Mouse (Mus musculus) forebrain, embryonic 10.5 days (tissue): ENCODE measurements around the gene Wdr64. TPM values are rescaled to one million over a fixed set of nuclear protein-coding genes. Genes with fewer than 3 reads are reported as not detected.

Experiments
- DNase-seq: peaks from one replicate; pipeline ENCODE4 v3.0.0-alpha.2; 2017; ENCODE audit warnings: low spot score; ENCODE audit errors: extremely low spot score
- H3K27ac ChIP-seq: fragments of 300-500 bp; sonication (generic); 2 replicates; pipeline ENCODE4 v1.5.1; 2016; ENCODE audit warnings: mild to moderate bottlenecking
- H3K27me3 ChIP-seq: fragments of 300-500 bp; sonication (generic); 2 replicates; pipeline ENCODE4 v1.6.1; 2016; ENCODE audit warnings: mild to moderate bottlenecking; ENCODE audit not compliant: poor library complexity, severe bottlenecking
- H3K36me3 ChIP-seq: fragments of 300-500 bp; sonication (generic); replicated peaks from 2 replicates; pipeline ENCODE4 v1.6.1; 2016; ENCODE audit warnings: mild to moderate bottlenecking, moderate library complexity
- H3K4me1 ChIP-seq: fragments of 300-500 bp; sonication (generic); 2 replicates; pipeline ENCODE4 v1.6.1; 2016
- H3K4me3 ChIP-seq: fragments of 300-500 bp; sonication (generic); 2 replicates; pipeline ENCODE4 v1.5.1; 2016; ENCODE audit warnings: mild to moderate bottlenecking, moderate library complexity
- H3K9me3 ChIP-seq: fragments of 300-500 bp; sonication (generic); 2 replicates; pipeline ENCODE4 v1.6.1; 2016; ENCODE audit warnings: mild to moderate bottlenecking, moderate library complexity
- WGBS: fragments of 180-500 bp; shearing (Covaris S2); methylation state at CpG from one replicate; pipeline ENCODE4 v1.1.7; 2016; 5-methylcytosine and 5-hydroxymethylcytosine counted together
- polyA plus RNA-seq: library from polyadenylated mRNA; unstranded; fragments of >200 nt; fragmentation: Nextera tagmentation; extraction: Ambion mirVana; gene quantifications from 2 replicates; pipeline ENCODE4 v1.2.1, GENCODE M21; 2016

Gene Wdr64
- polyA plus RNA-seq = not detected in 2 replicates

DNA sequence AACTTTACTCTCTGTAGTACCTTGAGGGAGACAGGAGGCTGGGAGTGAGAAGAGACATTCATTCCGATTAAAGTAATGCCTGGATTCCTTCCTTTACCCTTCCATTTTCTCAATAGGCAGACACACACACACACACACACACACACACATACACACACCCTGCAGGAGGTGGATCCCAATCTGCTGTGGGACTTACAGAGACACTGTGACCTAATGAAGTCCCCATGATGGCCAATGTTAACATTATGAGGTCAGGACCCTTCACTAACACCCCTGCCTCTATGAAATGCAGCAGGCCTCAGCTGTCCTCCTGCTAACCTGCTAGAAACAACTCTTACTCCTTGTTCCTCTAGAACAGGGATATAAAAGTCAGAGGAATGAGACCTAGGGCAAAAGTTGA lies at the start of gene Wdr64:
TSS of gene Wdr64 (plus strand) at position 301 of the 400 bp plus-strand sequence.
- no peak for DNase-seq
- Histone ChIP-seq H3K4me3 (no peak within 1 kb of the TSS), H3K9me3 (no peaks in the 10 kb centered on the region), H3K27me3 (no peaks in the 10 kb centered on the region; the same call in 1 of the 2 replicates), H3K4me1 (peaks cover 3% of the 10 kb centered on the region; the same call in 1 of the 2 replicates), H3K36me3 (no peaks in the 10 kb centered on the region), H3K27ac (no peak within 1 kb of the TSS)
- WGBS = 75% methylated on average over 1 of the region's 1 CpGs

- Histone ChIP-seq H3K9me3 (no peaks in the 10 kb centered on the region), H3K36me3 (no peaks in the 10 kb centered on the region), H3K27ac (no peak overlapping the region), H3K4me1 (no peaks in the 10 kb centered on the region), H3K4me3 (no peak overlapping the region), H3K27me3 (no peaks in the 10 kb centered on the region)
- 97% methylated on average over 4 of the region's 4 CpGs for WGBS
- no peak for DNase-seq
Observed at GRCm38 (mm10) chr1:175648615-175649014, 49.8 kb upstream of the Wdr64 start.

- no peak for DNase-seq
- Histone ChIP-seq H3K9me3 (no peaks in the 10 kb centered on the region), H3K4me3 (no peak overlapping the region), H3K27me3 (no peaks in the 10 kb centered on the region), H3K4me1 (no peaks in the 10 kb centered on the region), H3K36me3 (peaks cover 15% of the 10 kb centered on the region), H3K27ac (no peak overlapping the region)
- WGBS = 95% methylated on average over 4 of the region's 4 CpGs
Observed at GRCm38 (mm10) chr1:175659900-175660299, 38.5 kb upstream of the Wdr64 start.

DNA sequence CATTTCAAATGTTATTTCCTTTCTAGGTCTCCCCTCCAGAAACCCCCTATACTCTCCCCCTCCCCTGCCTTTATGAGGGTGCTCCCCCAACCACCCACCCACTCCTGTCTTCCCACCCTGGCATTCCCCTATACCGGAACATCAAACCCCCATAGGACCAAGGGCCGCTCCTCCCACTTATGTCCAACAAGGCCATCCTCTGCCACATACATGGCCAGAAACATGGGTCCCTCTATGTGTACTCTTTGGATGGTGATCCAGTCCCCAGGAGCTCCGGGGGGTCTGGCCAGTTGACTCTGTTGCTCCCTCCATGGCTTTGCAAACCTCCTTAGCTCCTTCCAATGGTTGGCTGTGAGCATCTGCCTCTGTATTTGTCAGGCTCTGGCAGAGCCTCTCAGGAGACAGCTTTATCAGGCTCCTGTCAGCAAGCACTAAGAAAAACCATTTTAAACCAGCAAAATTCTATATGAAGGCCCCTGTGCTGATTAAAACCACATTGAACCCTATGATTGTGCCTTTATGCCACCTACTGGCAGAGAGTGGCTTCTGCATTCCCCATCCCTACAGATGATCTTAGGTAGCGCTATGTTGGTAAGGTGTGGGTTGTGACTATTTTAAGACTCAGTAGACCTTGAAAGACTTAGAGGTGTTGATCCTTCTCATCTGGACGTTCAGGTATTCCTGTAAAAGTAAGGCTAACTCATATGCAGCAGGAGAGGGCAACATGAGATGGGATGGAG lies 29.6 kb upstream of the Wdr64 start:
- Histone ChIP-seq H3K27ac (no peak overlapping the region), H3K36me3 (no peaks in the 10 kb centered on the region), H3K4me3 (no peak overlapping the region), H3K9me3 (no peaks in the 10 kb centered on the region), H3K27me3 (no peaks in the 10 kb centered on the region), H3K4me1 (peaks cover 9% of the 10 kb centered on the region; the same call in 1 of the 2 replicates)
- no peak for DNase-seq
- WGBS = 72% methylated on average over 5 of the region's 5 CpGs

DNA sequence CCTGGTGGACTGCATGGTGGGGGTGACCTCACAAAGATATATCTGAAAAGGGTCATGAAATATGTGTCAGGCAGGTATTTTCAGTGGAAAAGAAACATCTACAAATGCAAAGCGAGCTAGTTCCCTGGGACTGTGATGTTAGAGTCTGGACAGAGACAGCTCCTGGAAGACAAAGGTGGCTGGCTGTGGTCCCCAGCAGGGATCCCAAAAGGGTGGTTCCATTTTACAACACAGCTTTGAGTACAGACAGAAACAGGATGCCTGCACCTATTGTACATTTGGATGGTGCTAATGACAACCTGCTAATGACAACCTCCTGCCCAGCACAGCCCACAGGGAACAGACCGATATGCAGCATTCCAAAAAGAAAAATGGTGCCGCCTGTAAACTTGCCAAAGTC lies 28.9 kb upstream of the Wdr64 start:
- no peaks in the 10 kb centered on the region for H3K9me3 ChIP-seq
- no peaks in the 10 kb centered on the region for H3K27me3 ChIP-seq
- DNase-seq = no peak
- WGBS = 96% methylated on average over 3 of the region's 3 CpGs
- peaks cover 9% of the 10 kb centered on the region; the same call in 1 of the 2 replicates for H3K4me1 ChIP-seq
- H3K27ac ChIP-seq = no peak overlapping the region
- H3K4me3 ChIP-seq = no peak overlapping the region
- no peaks in the 10 kb centered on the region for H3K36me3 ChIP-seq

DNA sequence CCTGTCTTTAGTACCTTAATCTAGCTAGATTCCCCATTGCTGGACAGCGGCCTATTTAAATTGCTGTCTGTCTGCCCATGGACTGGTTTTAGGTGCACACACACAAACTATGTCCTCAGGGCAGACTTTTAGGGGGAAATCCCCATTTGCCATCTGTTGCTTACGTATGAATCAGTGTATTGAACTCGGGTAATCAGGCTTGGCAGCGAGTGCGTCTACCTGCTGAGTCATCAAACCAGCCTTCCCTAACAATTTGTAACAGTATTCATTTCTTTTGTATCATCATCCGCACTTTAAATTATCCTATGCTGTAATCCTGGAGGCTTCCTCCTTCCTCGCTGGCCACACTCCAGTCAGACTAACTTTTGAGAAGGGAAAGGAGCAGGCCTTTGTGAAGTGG lies 28.4 kb upstream of the Wdr64 start:
- Histone ChIP-seq H3K9me3 (no peaks in the 10 kb centered on the region), H3K27ac (no peak overlapping the region), H3K4me3 (no peak overlapping the region), H3K27me3 (no peaks in the 10 kb centered on the region), H3K36me3 (no peaks in the 10 kb centered on the region), H3K4me1 (peaks cover 9% of the 10 kb centered on the region; the same call in 1 of the 2 replicates)
- DNase-seq = no peak
- WGBS = 77% methylated on average over 7 of the region's 7 CpGs

DNA sequence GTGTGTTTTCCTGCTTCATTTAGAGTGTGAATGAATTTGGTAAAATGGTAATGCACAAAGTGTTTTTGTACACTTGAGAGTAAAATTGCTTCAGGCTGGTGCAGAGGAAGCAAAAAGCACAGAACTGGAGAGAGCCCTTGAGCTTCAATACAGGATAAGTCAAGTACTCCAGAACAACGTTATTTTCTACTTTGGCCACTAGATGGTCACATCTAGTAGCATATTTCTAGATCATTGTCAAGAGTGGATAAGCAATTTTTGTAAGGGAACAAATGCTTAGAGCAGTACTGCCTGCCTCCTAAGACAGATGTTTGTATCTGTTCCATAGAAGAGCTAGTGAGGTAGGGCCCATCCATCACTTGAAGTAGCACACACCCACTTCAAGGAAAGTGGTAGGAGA lies 26.8 kb upstream of the Wdr64 start:
- Histone ChIP-seq H3K27ac (no peak overlapping the region), H3K4me3 (no peak overlapping the region), H3K4me1 (0 out of 2 replicates have a peak, but pooled peaks cover 4% of the 10 kb centered on the region), H3K9me3 (no peaks in the 10 kb centered on the region), H3K27me3 (no peaks in the 10 kb centered on the region), H3K36me3 (no peaks in the 10 kb centered on the region)
- WGBS = 54% methylated on average over 1 of the region's 1 CpGs
- DNase-seq = no peak

DNA sequence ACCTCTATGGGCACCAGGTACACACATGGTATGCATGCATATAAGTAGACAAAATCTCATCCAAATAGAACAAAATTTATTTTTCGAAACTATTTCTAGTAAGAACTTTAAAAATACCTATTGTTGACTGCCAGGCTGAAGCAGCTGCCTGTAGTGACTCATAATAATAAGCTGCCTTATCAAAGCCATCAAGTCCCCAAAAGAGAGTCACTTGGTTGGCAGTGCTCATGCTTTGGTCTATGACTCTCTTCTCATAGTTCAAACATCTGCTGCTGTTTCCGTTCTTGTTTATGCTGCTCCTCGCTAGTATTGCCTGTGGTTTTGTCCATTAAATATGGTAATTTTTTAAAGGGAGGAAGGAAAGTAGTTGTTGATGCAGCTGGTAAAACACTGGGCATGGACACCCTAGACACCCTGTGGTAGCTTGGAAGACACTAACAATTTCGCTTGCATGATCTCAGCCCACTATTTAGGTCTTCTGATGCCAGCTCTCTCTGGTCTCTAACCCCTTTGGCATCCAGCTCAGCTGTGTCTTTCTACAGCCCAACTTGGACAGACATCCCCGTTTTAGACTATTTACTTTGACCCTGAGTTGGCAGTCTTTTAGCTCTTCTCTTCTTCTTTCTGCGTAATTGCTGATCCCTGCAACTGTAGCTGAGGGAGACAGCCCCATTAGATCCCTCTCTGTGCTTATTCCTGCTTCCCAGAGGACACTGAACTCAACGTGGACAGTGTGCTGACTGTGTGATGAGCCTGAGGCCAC lies 24.6 kb upstream of the Wdr64 start:
- 87% methylated on average over 7 of the region's 7 CpGs for WGBS
- H3K36me3 ChIP-seq = no peaks in the 10 kb centered on the region
- H3K4me1 ChIP-seq = 0 out of 2 replicates have a peak, but pooled peaks cover 4% of the 10 kb centered on the region
- H3K27me3 ChIP-seq = no peaks in the 10 kb centered on the region
- H3K4me3 ChIP-seq = no peak overlapping the region
- H3K9me3 ChIP-seq = no peaks in the 10 kb centered on the region
- no peak for DNase-seq
- H3K27ac ChIP-seq = no peak overlapping the region

GRCm38 (mm10) chr1:175675116-175675515 lies 23.3 kb upstream of the Wdr64 start:
- DNase-seq = no peak
- Histone ChIP-seq H3K27ac (no peak overlapping the region), H3K9me3 (no peaks in the 10 kb centered on the region), H3K36me3 (no peaks in the 10 kb centered on the region), H3K4me3 (no peak overlapping the region), H3K27me3 (no peaks in the 10 kb centered on the region), H3K4me1 (0 out of 2 replicates have a peak, but pooled peaks cover under 1% of the 10 kb centered on the region)
- 93% methylated on average over 6 of the region's 6 CpGs for WGBS

- Histone ChIP-seq H3K4me1 (no peaks in the 10 kb centered on the region), H3K36me3 (peaks cover 11% of the 10 kb centered on the region; the same call in 1 of the 2 replicates), H3K27me3 (no peaks in the 10 kb centered on the region), H3K4me3 (no peak overlapping the region), H3K9me3 (no peaks in the 10 kb centered on the region), H3K27ac (no peak overlapping the region)
- no peak for DNase-seq
- WGBS = 85% methylated on average over 6 of the region's 6 CpGs
Observed at GRCm38 (mm10) chr1:175677459-175677858, 20.9 kb upstream of the Wdr64 start.

DNA sequence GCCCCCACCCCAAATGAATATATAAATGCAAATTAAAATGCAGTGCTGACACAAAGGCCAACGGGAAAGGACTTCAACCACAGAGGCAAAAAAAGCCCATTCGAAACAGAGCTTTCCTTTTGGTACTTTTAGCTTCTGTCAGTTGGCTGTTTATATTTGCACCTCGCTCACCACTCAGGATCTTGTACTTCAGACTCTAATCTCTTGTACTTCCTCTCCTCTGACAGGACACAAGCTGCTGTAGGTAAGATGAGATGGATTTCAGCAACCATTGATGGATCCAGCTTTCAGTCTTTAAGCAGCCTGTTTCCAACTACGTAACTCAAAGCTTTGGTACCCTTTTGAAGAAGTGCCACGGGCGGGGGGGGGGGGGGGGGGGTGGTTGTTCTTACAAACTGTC lies 17.4 kb upstream of the Wdr64 start:
- no peaks in the 10 kb centered on the region for H3K4me1 ChIP-seq
- no peaks in the 10 kb centered on the region for H3K27me3 ChIP-seq
- H3K36me3 ChIP-seq = peaks cover 23% of the 10 kb centered on the region
- no peaks in the 10 kb centered on the region for H3K9me3 ChIP-seq
- 89% methylated on average over 6 of the region's 6 CpGs for WGBS
- DNase-seq = no peak
- H3K4me3 ChIP-seq = no peak overlapping the region
- no peak overlapping the region for H3K27ac ChIP-seq

- H3K27me3 ChIP-seq = no peaks in the 10 kb centered on the region; the same call in 1 of the 2 replicates
- peak overlapping the region; percentile 82 for H3K4me3 ChIP-seq
- H3K4me1 ChIP-seq = peaks cover 28% of the 10 kb centered on the region
- no peaks in the 10 kb centered on the region for H3K9me3 ChIP-seq
- peak overlapping the region; percentile 98 for H3K27ac ChIP-seq
- WGBS = 1% methylated on average over 22 of the region's 22 CpGs
- DNase-seq = no peak
- H3K36me3 ChIP-seq = peaks cover 19% of the 10 kb centered on the region
Observed at GRCm38 (mm10) chr1:175691686-175692245, 6.6 kb upstream of the Wdr64 start.
